In the genomic region with DNA sequence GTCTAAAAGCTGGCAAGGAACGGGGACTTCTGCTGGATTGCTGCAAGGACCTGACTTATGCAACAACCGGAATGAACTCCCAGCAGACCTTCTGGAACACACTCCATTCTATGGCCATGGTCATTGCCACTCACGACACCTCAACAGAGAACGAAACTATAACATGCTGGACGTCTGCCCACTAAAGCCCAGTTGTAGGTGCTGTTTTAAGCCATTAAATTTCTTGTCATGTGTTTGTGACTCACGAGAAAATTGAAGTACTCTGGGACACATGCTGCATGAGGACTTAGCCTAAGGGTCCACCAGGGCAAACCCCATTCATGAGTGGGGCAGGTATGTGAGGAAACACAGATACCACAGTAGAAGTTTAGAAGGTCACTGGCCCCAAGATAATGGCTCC, we compare ENCODE assay signal across 27 mouse cellular contexts.
"Had no signal": no experiment of that assay in that cellular context is flagged by ENCODE, and none has a peak within 500 bp of the region (broad histone marks: within the 10 kb centered on the region; RNA-seq: fewer than 3 reads in every experiment).

No protein-coding gene starts in this region.

- DNase-seq: gastrocnemius, postnatal 14 days; gastrocnemius, postnatal 36 days; heart, adult 11 months; heart, adult 2 months; heart, postnatal 14 days; heart, postnatal 36 days; kidney, adult 18-20 months; kidney, adult 8-10 months; kidney, postnatal 10 days; kidney, postnatal 25 days; kidney, postnatal 4 days; liver had no signal

- H3K9me3 ChIP-seq: heart, embryonic 13.5 days; heart, embryonic 15.5 days; hindbrain, embryonic 12.5 days; intestine, embryonic 15.5 days; limb, embryonic 10.5 days; limb, embryonic 12.5 days; liver, embryonic 12.5 days had no signal

- ATAC-seq: hindbrain, embryonic 16.5 days; inflammation-experienced regulatory T-cells, adult 6 months; intestine, embryonic 15.5 days; intestine, postnatal 0 days; liver, embryonic 12.5 days had no signal

- H3K9ac ChIP-seq: heart, embryonic 13.5 days; heart, embryonic 15.5 days; hindbrain, embryonic 12.5 days; hindbrain, embryonic 14.5 days; intestine, embryonic 15.5 days; limb, embryonic 12.5 days; liver, embryonic 12.5 days; liver, embryonic 14.5 days had no signal

- H3K27ac ChIP-seq: heart, adult 2 months; heart, embryonic 13.5 days; heart, embryonic 15.5 days; hindbrain, embryonic 12.5 days; hindbrain, embryonic 14.5 days; intestine, embryonic 15.5 days; layer of hippocampus, adult 2 months; left cerebral cortex, adult 2 months; limb, embryonic 10.5 days; limb, embryonic 12.5 days; liver, embryonic 12.5 days; liver, embryonic 14.5 days had no signal

- H3K4me3 ChIP-seq: heart, adult 2 months; heart, embryonic 13.5 days; heart, embryonic 15.5 days; hindbrain, embryonic 12.5 days; intestine, embryonic 15.5 days; layer of hippocampus, adult 2 months; left cerebral cortex, adult 2 months; limb, embryonic 10.5 days; limb, embryonic 12.5 days; liver, embryonic 12.5 days had no signal

- H3K4me2 ChIP-seq: heart, embryonic 11.5 days; heart, embryonic 13.5 days; heart, embryonic 15.5 days; hindbrain, embryonic 12.5 days; hindbrain, embryonic 14.5 days; intestine, embryonic 15.5 days; limb, embryonic 12.5 days; liver, embryonic 12.5 days had no signal
